Mouse (Mus musculus): Measurements from ENCODE around the gene Nup98.

- TF ChIP-seq USF1 (IDR thresholded peaks at IDR 0.05; ENCODE audit: low read depth): no peak
- TF ChIP-seq CTCF (IDR thresholded peaks at IDR 0.05; ENCODE audit: control insufficient read depth, insufficient read depth, insufficient read length): no peak
- no peak for TF ChIP-seq CEBPB (IDR thresholded peaks at IDR 0.05; ENCODE audit: low read depth)
- TF ChIP-seq MYOD1 (IDR thresholded peaks at IDR 0.05; ENCODE audit: control insufficient read depth, insufficient read length, low read depth): no peak
- TF ChIP-seq MAX (IDR thresholded peaks at IDR 0.05): no peak
- no peak for TF ChIP-seq FOSL1 (IDR thresholded peaks at IDR 0.05; ENCODE audit: insufficient read depth, low read length, poor library complexity, severe bottlenecking)
- no peak for TF ChIP-seq MYOG (IDR thresholded peaks at IDR 0.05; ENCODE audit: control insufficient read depth, extremely low read depth, insufficient read length)
Observed at GRCm38 (mm10) chr7:102249896-102250630, 40.1 kb upstream of the Nup98 start.

Measured in C2C12 (cell line).